Mouse (Mus musculus) embryonic facial prominence, embryonic 15.5 days (tissue): ENCODE data around the gene Ctdnep1. TPM values are rescaled to one million over a fixed set of nuclear protein-coding genes. Genes with fewer than 3 reads are reported as not detected.

Experiments
- ATAC-seq: fragments of 200-750 bp; cut with Nextera tagmentation; 2 replicates; pipeline ENCODE4 v1.8.0; 2017; ENCODE audit warnings: low read depth, moderate TSS enrichment; ENCODE audit not compliant: insufficient number of reproducible peaks, low FRiP score, low TSS enrichment
- H3K27ac ChIP-seq: fragments of 300-500 bp; sonication (generic); replicated peaks from 2 replicates; pipeline ENCODE4 v1.5.1; 2015; ENCODE audit warnings: mild to moderate bottlenecking, inconsistent platforms
- H3K27me3 ChIP-seq: fragments of 300-500 bp; sonication (generic); 2 replicates; pipeline ENCODE4 v1.6.1; 2015; ENCODE audit warnings: inconsistent platforms
- H3K36me3 ChIP-seq: fragments of 300-500 bp; sonication (generic); 2 replicates; pipeline ENCODE4 v1.6.1; 2015; ENCODE audit warnings: mild to moderate bottlenecking, inconsistent platforms
- H3K4me1 ChIP-seq: fragments of 300-500 bp; sonication (generic); 2 replicates; pipeline ENCODE4 v1.6.1; 2015; ENCODE audit warnings: inconsistent platforms
- H3K4me2 ChIP-seq: fragments of 300-500 bp; sonication (generic); replicated peaks from 2 replicates; pipeline ENCODE4 v1.6.1; 2015; ENCODE audit warnings: mild to moderate bottlenecking, inconsistent platforms
- H3K4me3 ChIP-seq: fragments of 300-500 bp; sonication (generic); replicated peaks from 2 replicates; pipeline ENCODE4 v1.5.1; 2015; ENCODE audit warnings: mild to moderate bottlenecking, inconsistent platforms
- H3K9ac ChIP-seq: fragments of 300-500 bp; sonication (generic); 2 replicates; pipeline ENCODE4 v1.6.1; 2015; ENCODE audit warnings: inconsistent platforms
- H3K9me3 ChIP-seq: fragments of 300-500 bp; sonication (generic); replicated peaks from 2 replicates; pipeline ENCODE4 v1.6.1; 2016; ENCODE audit warnings: inconsistent platforms
- WGBS: fragments of 180-500 bp; shearing (Covaris S2); methylation state at CpG from one replicate; pipeline ENCODE4 v1.1.7; 2015; 5-methylcytosine and 5-hydroxymethylcytosine counted together
- polyA plus RNA-seq: library from polyadenylated mRNA; unstranded; fragments of >200 nt; fragmentation: Nextera tagmentation; extraction: Ambion mirVana; gene quantifications from 2 replicates; pipeline ENCODE4 v1.2.1, GENCODE M21; 2015

Ctdnep1 gene
- polyA plus RNA-seq = 31.6 and 34.9 TPM in 2 replicates

- peak within 1 kb of the TSS; percentile 100 for H3K27ac ChIP-seq
- peaks cover 27% of the 10 kb centered on the region for H3K4me1 ChIP-seq
- H3K4me2 ChIP-seq = peak within 1 kb of the TSS; percentile 80
- under 1% methylated on average over 36 of the region's 43 CpGs for WGBS
- peak within 1 kb of the TSS; percentile 99 for H3K4me3 ChIP-seq
- H3K27me3 ChIP-seq = no peaks in the 10 kb centered on the region
- no peaks in the 10 kb centered on the region for H3K9me3 ChIP-seq
- H3K9ac ChIP-seq = peak within 1 kb of the TSS; percentile 97
- peaks cover 43% of the 10 kb centered on the region for H3K36me3 ChIP-seq
- no peak for ATAC-seq
Observed at GRCm38 (mm10) chr11:69981141-69981762, at the start of gene Ctdnep1. TSS of gene Ctdnep1 (plus strand) at chr11:69981156.

- no peaks in the 10 kb centered on the region for H3K36me3 ChIP-seq
- H3K4me3 ChIP-seq = no peak overlapping the region
- H3K9me3 ChIP-seq = no peaks in the 10 kb centered on the region
- WGBS = 67% methylated on average over 8 of the region's 8 CpGs
- H3K4me2 ChIP-seq = no peak overlapping the region
- H3K9ac ChIP-seq = no peak overlapping the region
- H3K27ac ChIP-seq = no peak overlapping the region
- H3K4me1 ChIP-seq = peaks cover 25% of the 10 kb centered on the region
- peaks cover 4% of the 10 kb centered on the region; the same call in 1 of the 2 replicates for H3K27me3 ChIP-seq
- ATAC-seq = no peak
Observed at GRCm38 (mm10) chr11:69931769-69932168, 49.2 kb upstream of the Ctdnep1 start.

GRCm38 (mm10) chr11:69932254-69932653 lies 48.7 kb upstream of the Ctdnep1 start:
- H3K27ac ChIP-seq = no peak overlapping the region
- peaks cover 6% of the 10 kb centered on the region; the same call in 1 of the 2 replicates for H3K27me3 ChIP-seq
- no peak overlapping the region for H3K9ac ChIP-seq
- H3K4me1 ChIP-seq = peaks cover 30% of the 10 kb centered on the region
- no peak overlapping the region for H3K4me2 ChIP-seq
- WGBS = 36% methylated on average over 3 of the region's 3 CpGs
- no peaks in the 10 kb centered on the region for H3K36me3 ChIP-seq
- no peak for ATAC-seq
- H3K9me3 ChIP-seq = no peaks in the 10 kb centered on the region
- H3K4me3 ChIP-seq = no peak overlapping the region

GRCm38 (mm10) chr11:69933066-69933465 lies 47.9 kb upstream of the Ctdnep1 start:
- ATAC-seq = no peak
- Histone ChIP-seq H3K4me3 (no peak overlapping the region), H3K36me3 (no peaks in the 10 kb centered on the region), H3K4me1 (peaks cover 38% of the 10 kb centered on the region), H3K27ac (no peak overlapping the region), H3K9ac (no peak overlapping the region), H3K9me3 (no peaks in the 10 kb centered on the region), H3K27me3 (peaks cover 10% of the 10 kb centered on the region; the same call in 1 of the 2 replicates), H3K4me2 (no peak overlapping the region)
- WGBS = 70% methylated on average over 4 of the region's 4 CpGs

- Histone ChIP-seq H3K9me3 (no peaks in the 10 kb centered on the region), H3K4me2 (peak overlapping the region; percentile 44), H3K4me3 (peak overlapping the region; percentile 26), H3K27me3 (peaks cover 13% of the 10 kb centered on the region; the same call in 1 of the 2 replicates), H3K4me1 (peaks cover 45% of the 10 kb centered on the region), H3K9ac (no peak overlapping the region), H3K27ac (no peak overlapping the region), H3K36me3 (no peaks in the 10 kb centered on the region)
- ATAC-seq = peak; percentile 30; the same call in 1 of the 2 replicates
- under 1% methylated on average over 18 of the region's 18 CpGs for WGBS
Observed at GRCm38 (mm10) chr11:69934169-69934568, 46.8 kb upstream of the Ctdnep1 start.

GRCm38 (mm10) chr11:69934681-69935080 lies 46.3 kb upstream of the Ctdnep1 start:
- Histone ChIP-seq H3K27me3 (peaks cover 13% of the 10 kb centered on the region; the same call in 1 of the 2 replicates), H3K9ac (no peak overlapping the region), H3K9me3 (no peaks in the 10 kb centered on the region), H3K4me3 (peak overlapping the region; percentile 58), H3K4me1 (peaks cover 45% of the 10 kb centered on the region), H3K27ac (no peak overlapping the region), H3K4me2 (peak overlapping the region; percentile 44; the same call in 1 of the 2 replicates), H3K36me3 (no peaks in the 10 kb centered on the region)
- 16% methylated on average over 6 of the region's 6 CpGs for WGBS
- ATAC-seq = no peak

GRCm38 (mm10) chr11:69935137-69935879 lies 45.6 kb upstream of the Ctdnep1 start, which contains the start of gene Ybx2:
TSS of gene Ybx2 (plus strand) at chr11:69935796.
- ATAC-seq = peak; percentile 83
- Histone ChIP-seq H3K27ac (no peak within 1 kb of the TSS), H3K4me2 (peak within 1 kb of the TSS; percentile 100), H3K36me3 (no peaks in the 10 kb centered on the region), H3K27me3 (peaks cover 13% of the 10 kb centered on the region; the same call in 1 of the 2 replicates), H3K4me1 (peaks cover 45% of the 10 kb centered on the region), H3K9me3 (no peaks in the 10 kb centered on the region), H3K9ac (peak within 1 kb of the TSS; percentile 50), H3K4me3 (peak within 1 kb of the TSS; percentile 58)
- 2% methylated on average over 55 of the region's 62 CpGs for WGBS

- H3K4me1 ChIP-seq = peaks cover 45% of the 10 kb centered on the region
- H3K9me3 ChIP-seq = no peaks in the 10 kb centered on the region
- H3K4me2 ChIP-seq = peak overlapping the region; percentile 100
- H3K4me3 ChIP-seq = peak overlapping the region; percentile 58
- H3K27me3 ChIP-seq = peaks cover 13% of the 10 kb centered on the region; the same call in 1 of the 2 replicates
- peak overlapping the region; percentile 50 for H3K9ac ChIP-seq
- no peak for ATAC-seq
- no peak overlapping the region for H3K27ac ChIP-seq
- WGBS = 2% methylated on average over 28 of the region's 30 CpGs
- no peaks in the 10 kb centered on the region for H3K36me3 ChIP-seq
Observed at GRCm38 (mm10) chr11:69936156-69936555, 44.8 kb upstream of the Ctdnep1 start.

- ATAC-seq = no peak
- H3K4me1 ChIP-seq = peaks cover 45% of the 10 kb centered on the region
- H3K4me2 ChIP-seq = peak overlapping the region; percentile 100
- 27% methylated on average over 9 of the region's 9 CpGs for WGBS
- H3K27ac ChIP-seq = peak overlapping the region; percentile 28; the same call in 1 of the 2 replicates
- H3K9me3 ChIP-seq = no peaks in the 10 kb centered on the region
- H3K4me3 ChIP-seq = peak overlapping the region; percentile 58
- 0 out of 2 replicates have a peak overlapping the region, but pooled peaks have one; percentile 4 for H3K9ac ChIP-seq
- H3K27me3 ChIP-seq = peaks cover 13% of the 10 kb centered on the region; the same call in 1 of the 2 replicates
- no peaks in the 10 kb centered on the region for H3K36me3 ChIP-seq
Observed at GRCm38 (mm10) chr11:69936714-69937347, 44.1 kb upstream of the Ctdnep1 start.

GRCm38 (mm10) chr11:69937385-69937784 lies 43.6 kb upstream of the Ctdnep1 start:
- 14% methylated on average over 4 of the region's 4 CpGs for WGBS
- Histone ChIP-seq H3K27me3 (peaks cover 13% of the 10 kb centered on the region; the same call in 1 of the 2 replicates), H3K27ac (0 out of 2 replicates have a peak overlapping the region, but pooled peaks have one; percentile 28), H3K9me3 (no peaks in the 10 kb centered on the region), H3K36me3 (no peaks in the 10 kb centered on the region; the same call in 1 of the 2 replicates), H3K9ac (0 out of 2 replicates have a peak overlapping the region, but pooled peaks have one; percentile 4), H3K4me2 (no peak overlapping the region), H3K4me3 (no peak overlapping the region), H3K4me1 (peaks cover 45% of the 10 kb centered on the region)
- ATAC-seq = no peak

GRCm38 (mm10) chr11:69937834-69938233 lies 43.1 kb upstream of the Ctdnep1 start:
- WGBS = 74% methylated on average over 5 of the region's 5 CpGs
- ATAC-seq = no peak
- Histone ChIP-seq H3K27ac (no peak overlapping the region), H3K27me3 (peaks cover 13% of the 10 kb centered on the region; the same call in 1 of the 2 replicates), H3K36me3 (peaks cover under 1% of the 10 kb centered on the region), H3K9ac (no peak overlapping the region), H3K4me3 (no peak overlapping the region), H3K4me1 (peaks cover 45% of the 10 kb centered on the region), H3K4me2 (no peak overlapping the region), H3K9me3 (no peaks in the 10 kb centered on the region)
